Mouse (Mus musculus): ENCODE results near the gene Fbxo36. TPM values are rescaled to one million over a fixed set of nuclear protein-coding genes. Genes with fewer than 3 reads are reported as not detected.

The Fbxo36 gene
- polyA plus RNA-seq, 1 experiment from 2014 or later = 13.0 TPM

- ATAC-seq (ENCODE audit: low FRiP score) (peak; percentile 68), DNase-seq (ENCODE audit: low spot score) (peak; percentile 74)
- Histone ChIP-seq H3K9ac (ENCODE audit: low read depth, low read length) (peak overlapping the region; percentile 97), H3K9me3 (ENCODE audit: control insufficient read depth, low read length) (no peaks in the 10 kb centered on the region), H3K4me2 (replicated peaks; ENCODE audit: low read depth, low read length) (peak overlapping the region; percentile 52), H3K27me3 (ENCODE audit: control insufficient read depth, insufficient read depth, low read length) (no peaks in the 10 kb centered on the region), H3K36me3 (ENCODE audit: control insufficient read depth, insufficient read depth, low read length) (no peaks in the 10 kb centered on the region), H3K4me3 (ENCODE audit: low read depth, low read length) (peak overlapping the region; percentile 90), H3K4me1 (replicated peaks; ENCODE audit: control insufficient read depth, insufficient read depth, low read length) (no peaks in the 10 kb centered on the region), H3K27ac (ENCODE audit: low read depth, low read length) (peak overlapping the region; percentile 94)
- 0% methylated on average over 37 of the region's 44 CpGs for WGBS
Measured at GRCm38 (mm10) chr1:84838621-84839151, 955 bp upstream of the Fbxo36 start.

GRCm38 (mm10) chr1:84840018-84840664 lies 500 bp downstream of the Fbxo36 start, which contains the start of gene Trip12:
Gene Trip12 (minus strand): TSS chr1:84840516.
- Histone ChIP-seq H3K36me3 (ENCODE audit: control insufficient read depth, insufficient read depth, low read length) (no peaks in the 10 kb centered on the region), H3K9me3 (ENCODE audit: control insufficient read depth, low read length) (no peaks in the 10 kb centered on the region), H3K27ac (ENCODE audit: low read depth, low read length) (peak within 1 kb of the TSS; percentile 94), H3K9ac (ENCODE audit: low read depth, low read length) (peak within 1 kb of the TSS; percentile 97), H3K4me1 (replicated peaks; ENCODE audit: control insufficient read depth, insufficient read depth, low read length) (no peaks in the 10 kb centered on the region), H3K4me3 (ENCODE audit: low read depth, low read length) (peak within 1 kb of the TSS; percentile 90), H3K27me3 (ENCODE audit: control insufficient read depth, insufficient read depth, low read length) (no peaks in the 10 kb centered on the region), H3K4me2 (replicated peaks; ENCODE audit: low read depth, low read length) (peak within 1 kb of the TSS; percentile 45)
- under 1% methylated on average over 39 of the region's 39 CpGs for WGBS
- no peak for DNase-seq (ENCODE audit: low spot score)
- peak; percentile 56 for ATAC-seq (ENCODE audit: low FRiP score)

GRCm38 (mm10) chr1:84841061-84841460 lies 1.4 kb downstream of the Fbxo36 start:
- DNase-seq (ENCODE audit: low spot score) (peak; percentile 13), ATAC-seq (ENCODE audit: low FRiP score) (no peak)
- Histone ChIP-seq H3K27me3 (ENCODE audit: control insufficient read depth, insufficient read depth, low read length) (no peaks in the 10 kb centered on the region), H3K4me3 (ENCODE audit: low read depth, low read length) (peak overlapping the region; percentile 90; the same call in 1 of the 2 replicates), H3K9ac (ENCODE audit: low read depth, low read length) (no peak overlapping the region), H3K4me2 (replicated peaks; ENCODE audit: low read depth, low read length) (peak overlapping the region; percentile 45), H3K27ac (ENCODE audit: low read depth, low read length) (no peak overlapping the region; the same call in 1 of the 2 replicates), H3K4me1 (replicated peaks; ENCODE audit: control insufficient read depth, insufficient read depth, low read length) (no peaks in the 10 kb centered on the region), H3K9me3 (ENCODE audit: control insufficient read depth, low read length) (no peaks in the 10 kb centered on the region), H3K36me3 (ENCODE audit: control insufficient read depth, insufficient read depth, low read length) (no peaks in the 10 kb centered on the region)
- WGBS = 60% methylated on average over 3 of the region's 3 CpGs

- no peak overlapping the region for H3K4me2 ChIP-seq (replicated peaks; ENCODE audit: low read depth, low read length)
- H3K36me3 ChIP-seq (ENCODE audit: control insufficient read depth, insufficient read depth, low read length) = no peaks in the 10 kb centered on the region
- WGBS = 90% methylated on average over 2 of the region's 2 CpGs
- DNase-seq (ENCODE audit: low spot score) (no peak), ATAC-seq (ENCODE audit: low FRiP score) (no peak)
- no peak overlapping the region for H3K9ac ChIP-seq (ENCODE audit: low read depth, low read length)
- no peaks in the 10 kb centered on the region for H3K27me3 ChIP-seq (ENCODE audit: control insufficient read depth, insufficient read depth, low read length)
- no peak overlapping the region for H3K4me3 ChIP-seq (ENCODE audit: low read depth, low read length)
- no peaks in the 10 kb centered on the region for H3K9me3 ChIP-seq (ENCODE audit: control insufficient read depth, low read length)
- no peaks in the 10 kb centered on the region for H3K4me1 ChIP-seq (replicated peaks; ENCODE audit: control insufficient read depth, insufficient read depth, low read length)
- no peak overlapping the region for H3K27ac ChIP-seq (ENCODE audit: low read depth, low read length)
Measured at GRCm38 (mm10) chr1:84843366-84843765, 3.7 kb downstream of the Fbxo36 start.

- DNase-seq (ENCODE audit: low spot score) = no peak
Measured at GRCm38 (mm10) chr1:84847698-84848097, 8.1 kb downstream of the Fbxo36 start.

GRCm38 (mm10) chr1:84848335-84848734 lies 8.7 kb downstream of the Fbxo36 start:
- no peaks in the 10 kb centered on the region for H3K27me3 ChIP-seq (ENCODE audit: control insufficient read depth, insufficient read depth, low read length)
- no peak overlapping the region for H3K27ac ChIP-seq (ENCODE audit: low read depth, low read length)
- H3K36me3 ChIP-seq (ENCODE audit: control insufficient read depth, insufficient read depth, low read length) = no peaks in the 10 kb centered on the region
- no peaks in the 10 kb centered on the region for H3K4me1 ChIP-seq (replicated peaks; ENCODE audit: control insufficient read depth, insufficient read depth, low read length)
- H3K4me2 ChIP-seq (replicated peaks; ENCODE audit: low read depth, low read length) = no peak overlapping the region
- WGBS = 90% methylated on average over 3 of the region's 3 CpGs
- no peak for DNase-seq (ENCODE audit: low spot score)
- H3K9me3 ChIP-seq (ENCODE audit: control insufficient read depth, low read length) = no peaks in the 10 kb centered on the region
- H3K9ac ChIP-seq (ENCODE audit: low read depth, low read length) = no peak overlapping the region
- no peak overlapping the region for H3K4me3 ChIP-seq (ENCODE audit: low read depth, low read length)
- ATAC-seq (ENCODE audit: low FRiP score) = no peak

More at GRCm38 (mm10) chr1:84847698-84848097, 8.1 kb downstream of the Fbxo36 start:
- no peak overlapping the region for H3K27ac ChIP-seq (ENCODE audit: low read depth, low read length)
- no peak overlapping the region for H3K9ac ChIP-seq (ENCODE audit: low read depth, low read length)
- ATAC-seq (ENCODE audit: low FRiP score) = no peak
- H3K4me1 ChIP-seq (replicated peaks; ENCODE audit: control insufficient read depth, insufficient read depth, low read length) = no peaks in the 10 kb centered on the region
- H3K27me3 ChIP-seq (ENCODE audit: control insufficient read depth, insufficient read depth, low read length) = no peaks in the 10 kb centered on the region
- 93% methylated on average over 7 of the region's 7 CpGs for WGBS
- no peak overlapping the region for H3K4me2 ChIP-seq (replicated peaks; ENCODE audit: low read depth, low read length)
- H3K36me3 ChIP-seq (ENCODE audit: control insufficient read depth, insufficient read depth, low read length) = no peaks in the 10 kb centered on the region
- H3K9me3 ChIP-seq (ENCODE audit: control insufficient read depth, low read length) = no peaks in the 10 kb centered on the region
- H3K4me3 ChIP-seq (ENCODE audit: low read depth, low read length) = no peak overlapping the region

GRCm38 (mm10) chr1:84848801-84849455 lies 9.3 kb downstream of the Fbxo36 start:
- Histone ChIP-seq H3K27ac (ENCODE audit: low read depth, low read length) (no peak overlapping the region), H3K4me1 (replicated peaks; ENCODE audit: control insufficient read depth, insufficient read depth, low read length) (no peaks in the 10 kb centered on the region), H3K9me3 (ENCODE audit: control insufficient read depth, low read length) (no peaks in the 10 kb centered on the region), H3K4me2 (replicated peaks; ENCODE audit: low read depth, low read length) (no peak overlapping the region), H3K9ac (ENCODE audit: low read depth, low read length) (no peak overlapping the region), H3K4me3 (ENCODE audit: low read depth, low read length) (no peak overlapping the region), H3K36me3 (ENCODE audit: control insufficient read depth, insufficient read depth, low read length) (no peaks in the 10 kb centered on the region), H3K27me3 (ENCODE audit: control insufficient read depth, insufficient read depth, low read length) (no peaks in the 10 kb centered on the region)
- WGBS = 94% methylated on average over 6 of the region's 6 CpGs
- ATAC-seq (ENCODE audit: low FRiP score) (no peak), DNase-seq (ENCODE audit: low spot score) (no peak)

GRCm38 (mm10) chr1:84849804-84850203 lies 10.2 kb downstream of the Fbxo36 start:
- Histone ChIP-seq H3K27me3 (ENCODE audit: control insufficient read depth, insufficient read depth, low read length) (no peaks in the 10 kb centered on the region), H3K4me3 (ENCODE audit: low read depth, low read length) (no peak overlapping the region), H3K9me3 (ENCODE audit: control insufficient read depth, low read length) (no peaks in the 10 kb centered on the region), H3K36me3 (ENCODE audit: control insufficient read depth, insufficient read depth, low read length) (no peaks in the 10 kb centered on the region), H3K9ac (ENCODE audit: low read depth, low read length) (no peak overlapping the region), H3K27ac (ENCODE audit: low read depth, low read length) (no peak overlapping the region), H3K4me1 (replicated peaks; ENCODE audit: control insufficient read depth, insufficient read depth, low read length) (no peaks in the 10 kb centered on the region), H3K4me2 (replicated peaks; ENCODE audit: low read depth, low read length) (no peak overlapping the region)
- DNase-seq (ENCODE audit: low spot score) (no peak), ATAC-seq (ENCODE audit: low FRiP score) (no peak)
- 94% methylated on average over 7 of the region's 7 CpGs for WGBS

All from hindbrain, embryonic 11.5 days (tissue).